Mouse (Mus musculus) inflammation-experienced regulatory T-cells, adult 6 months (primary cell): ENCODE results near the gene Caly. TPM values are rescaled to one million over a fixed set of nuclear protein-coding genes. Genes with fewer than 3 reads are reported as not detected.

Experiments used
- ATAC-seq: one replicate; pipeline ENCODE4 v1.8.0; 2017
- polyA plus RNA-seq, 3 experiments: library from polyadenylated mRNA; unstranded; fragments of 100-300 nt; shearing (Covaris generic); gene quantifications; one replicate each; pipeline ENCODE4 v1.2.1; 2017

Gene Caly
- polyA plus RNA-seq, 3 experiments from 2014 or later: not detected

DNA sequence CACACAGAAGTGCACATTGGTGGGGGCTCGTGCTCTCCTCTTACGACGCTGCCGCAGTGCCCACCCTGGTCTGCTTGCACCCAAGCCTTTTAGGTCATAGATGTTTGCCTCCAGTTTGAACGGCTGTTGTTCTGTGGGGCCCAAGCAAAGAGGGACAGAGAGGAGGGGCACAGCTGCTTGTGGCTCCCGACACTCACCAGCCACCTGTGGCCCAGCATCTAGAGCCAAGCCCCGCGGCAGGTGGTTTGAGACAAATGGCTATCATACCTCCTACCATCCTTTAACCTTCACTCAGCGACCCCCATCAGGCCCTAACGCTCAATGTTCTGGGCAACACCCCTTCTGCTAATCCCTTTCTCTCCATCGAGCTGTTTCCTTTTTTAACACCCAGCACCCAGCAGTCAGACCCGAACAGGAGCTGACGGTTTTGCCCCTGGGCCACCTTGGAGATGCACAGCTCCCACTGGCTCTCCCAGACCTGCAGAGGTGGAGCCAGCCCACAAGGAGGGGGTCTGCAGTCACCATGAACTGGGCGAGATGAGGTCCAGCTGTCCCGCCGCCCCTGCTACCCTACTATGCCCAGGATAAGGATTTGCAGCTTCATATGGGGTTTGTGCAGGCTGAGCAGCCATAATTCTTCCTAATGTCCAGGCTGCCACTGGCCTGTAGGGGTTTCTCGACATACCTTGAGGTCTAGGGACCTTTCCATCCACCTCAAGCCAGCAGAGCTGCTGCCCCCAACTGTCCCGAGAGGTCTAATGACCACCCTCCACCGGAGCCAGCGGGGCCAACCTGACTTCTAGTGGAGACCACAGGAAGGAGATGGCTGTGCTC lies 723 bp downstream of the Caly start:
- no peak for ATAC-seq

DNA sequence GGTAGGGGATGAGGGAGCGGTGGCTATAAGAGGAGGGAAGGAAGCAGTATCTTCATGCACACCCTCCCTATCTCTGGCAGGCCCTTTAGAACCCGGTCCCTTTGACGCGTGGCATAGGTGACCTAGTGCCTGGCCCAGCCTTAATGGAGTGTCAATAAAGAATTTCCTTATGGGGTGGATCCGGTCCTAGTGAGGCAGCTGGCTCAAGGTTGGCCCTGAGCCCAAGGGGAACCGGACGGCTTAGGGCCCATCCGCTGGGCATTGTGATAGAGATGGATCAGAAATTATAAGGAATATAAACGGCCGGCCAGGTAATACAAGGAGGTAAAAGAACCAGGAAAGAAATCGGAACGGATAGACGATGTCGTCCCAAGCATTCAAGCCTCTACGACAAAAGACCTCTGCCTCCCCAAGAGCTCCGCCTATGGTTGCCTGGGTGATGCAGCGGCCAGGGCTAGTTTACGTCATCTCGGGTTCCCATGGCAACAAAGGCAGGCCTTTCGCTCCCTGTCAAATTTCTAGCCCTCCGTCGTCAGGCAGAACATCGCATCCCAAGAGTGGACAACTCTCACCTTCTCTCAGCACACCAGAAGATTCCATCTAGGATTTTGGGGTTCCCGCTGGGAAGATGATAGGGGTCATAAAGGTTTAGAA lies 1.7 kb downstream of the Caly start:
- peak; percentile 52 for ATAC-seq

DNA sequence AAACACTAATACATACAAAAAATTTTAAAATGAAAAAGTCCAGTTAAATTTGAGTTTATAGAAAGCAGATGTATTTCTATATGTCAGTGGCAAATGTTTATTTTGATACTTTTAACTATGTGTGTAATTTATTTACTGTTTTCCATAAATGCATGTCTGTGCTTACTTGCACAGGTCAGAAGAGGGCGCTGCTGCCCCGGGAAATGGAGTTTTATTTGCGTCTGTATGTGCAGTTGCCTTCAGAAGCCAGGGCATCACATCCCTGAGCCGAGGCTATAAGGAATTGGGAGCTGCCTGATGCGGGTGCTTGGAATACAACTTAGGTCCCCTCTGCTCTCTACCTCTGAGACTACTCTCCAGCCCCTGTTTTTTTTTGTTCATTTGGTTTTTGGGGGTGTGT lies 3.6 kb downstream of the Caly start:
- ATAC-seq: no peak

DNA sequence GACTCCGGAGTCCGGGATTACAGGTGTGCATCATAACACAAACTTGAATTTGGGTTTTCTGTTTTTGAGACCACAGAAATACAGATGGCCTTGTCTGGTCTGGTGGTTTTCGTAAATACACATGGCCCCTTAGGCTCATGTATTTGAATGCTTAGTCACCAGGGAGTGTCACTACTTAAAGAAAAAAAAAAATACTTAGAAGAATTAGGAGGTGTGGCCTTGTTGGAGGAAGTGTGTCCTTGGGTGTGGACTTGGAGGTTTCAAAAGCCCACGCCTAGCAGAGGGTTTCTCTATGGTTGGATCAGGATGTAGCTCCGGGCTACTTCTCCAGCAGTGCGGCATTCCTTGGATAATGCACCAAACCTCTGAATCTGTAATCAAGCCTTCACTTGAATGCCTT lies 4.7 kb downstream of the Caly start:
- no peak for ATAC-seq

DNA sequence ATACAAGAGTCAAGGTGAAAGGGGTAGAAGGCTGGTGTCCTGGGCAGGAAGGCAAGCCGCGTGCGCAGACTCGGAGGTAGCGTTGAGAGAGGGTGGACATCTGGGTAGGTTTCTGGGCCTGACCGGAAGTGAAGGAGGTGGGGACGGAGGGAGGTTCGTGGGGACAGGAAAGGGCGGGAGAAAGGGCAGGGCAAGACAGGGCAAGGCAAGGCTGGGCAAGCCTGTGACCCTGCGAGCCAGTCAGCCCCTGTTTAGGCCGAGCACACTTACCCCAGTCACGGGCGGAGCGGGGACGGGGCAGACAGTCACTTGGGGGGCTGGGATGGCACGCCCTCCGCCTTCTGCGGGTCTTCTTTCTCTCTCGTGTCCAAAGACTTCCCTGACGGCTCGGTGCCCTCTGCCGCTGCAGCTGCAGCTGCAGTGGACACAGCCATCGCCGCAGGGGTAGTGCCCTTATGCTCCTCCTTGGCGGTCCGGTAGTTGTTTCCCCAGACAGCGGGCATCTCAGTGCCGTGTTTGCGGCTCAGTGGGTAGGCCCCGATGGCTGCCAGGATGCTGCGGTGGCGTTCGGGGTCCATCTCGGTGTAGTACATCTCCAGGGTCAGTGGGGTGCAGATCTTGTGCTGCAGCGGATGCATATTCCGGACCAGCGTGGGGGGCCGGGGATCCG lies 12.2 kb downstream of the Caly start:
- no peak for ATAC-seq

DNA sequence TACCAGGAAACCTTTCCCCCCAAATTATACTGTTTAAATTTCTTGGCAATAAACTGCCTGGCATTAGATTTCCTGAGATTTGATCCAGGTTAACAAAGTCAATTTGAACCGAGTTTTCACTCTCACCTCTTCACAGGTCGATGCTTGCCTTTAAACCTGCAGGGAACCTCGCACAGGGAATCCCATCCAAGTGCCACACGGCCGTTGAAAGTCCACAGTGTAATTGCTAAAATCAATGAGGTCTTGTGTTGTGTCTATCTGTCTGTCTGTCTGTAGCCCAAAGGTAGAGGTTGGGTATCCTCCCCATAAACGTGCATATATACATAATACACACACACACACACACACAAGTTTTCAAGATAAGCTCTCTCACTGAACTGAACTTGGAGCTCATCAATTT lies 15.0 kb downstream of the Caly start:
- no peak for ATAC-seq

DNA sequence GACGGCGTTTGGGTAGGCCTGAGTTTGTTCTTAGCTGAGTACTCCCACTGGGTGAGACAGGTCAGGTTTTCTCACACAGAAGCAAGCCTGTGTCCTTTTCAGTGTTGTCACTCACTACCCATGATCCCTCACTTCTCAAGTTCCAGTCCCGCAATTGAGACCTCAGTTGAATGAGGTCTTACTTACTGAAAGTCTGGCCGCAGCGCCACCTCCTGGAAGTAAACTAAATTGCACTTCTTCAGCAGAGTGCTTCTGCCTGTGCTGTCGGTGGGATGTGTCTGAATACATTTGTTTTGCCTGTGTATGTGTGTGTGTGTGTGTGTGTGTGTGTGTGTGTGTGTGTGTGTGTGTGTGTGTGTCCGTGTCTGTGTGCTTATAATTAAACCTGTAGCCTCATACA lies 19.3 kb downstream of the Caly start:
- peak; percentile 68 for ATAC-seq

DNA sequence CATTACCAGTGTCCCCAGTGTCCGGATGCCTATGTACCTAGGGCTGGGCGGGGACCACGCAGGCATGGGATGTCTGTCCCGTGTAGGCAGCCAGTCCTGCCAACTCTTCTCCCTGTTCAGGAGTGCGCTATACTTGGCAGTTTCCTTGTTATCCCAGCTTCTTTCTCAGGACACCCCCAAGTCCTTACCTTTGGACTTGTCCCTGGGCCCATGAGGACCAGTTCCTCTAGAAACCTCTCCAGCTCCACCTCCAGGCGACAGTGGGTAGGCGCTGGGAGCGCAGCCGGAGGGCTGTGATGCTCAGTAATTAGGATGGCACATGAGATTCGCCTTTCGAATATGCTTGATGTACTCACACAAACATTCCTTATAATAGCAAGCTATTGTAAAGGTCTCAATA lies 20.0 kb downstream of the Caly start:
- no peak for ATAC-seq

DNA sequence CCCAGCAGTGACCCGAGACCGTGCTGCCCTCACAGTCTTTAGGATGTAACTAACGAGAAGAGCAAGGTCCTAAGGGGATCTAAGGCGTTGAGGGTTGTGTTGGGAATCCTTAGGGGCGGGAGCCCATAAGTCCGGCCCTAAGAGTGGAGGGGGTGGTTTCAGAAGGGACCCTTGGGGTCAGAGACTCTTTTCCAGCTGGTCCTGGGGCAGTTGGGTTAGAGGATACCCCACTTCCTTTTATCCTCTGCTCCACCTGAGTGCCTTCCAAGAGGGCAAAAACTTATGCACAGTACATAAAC lies 20.6 kb downstream of the Caly start:
- no peak for ATAC-seq

DNA sequence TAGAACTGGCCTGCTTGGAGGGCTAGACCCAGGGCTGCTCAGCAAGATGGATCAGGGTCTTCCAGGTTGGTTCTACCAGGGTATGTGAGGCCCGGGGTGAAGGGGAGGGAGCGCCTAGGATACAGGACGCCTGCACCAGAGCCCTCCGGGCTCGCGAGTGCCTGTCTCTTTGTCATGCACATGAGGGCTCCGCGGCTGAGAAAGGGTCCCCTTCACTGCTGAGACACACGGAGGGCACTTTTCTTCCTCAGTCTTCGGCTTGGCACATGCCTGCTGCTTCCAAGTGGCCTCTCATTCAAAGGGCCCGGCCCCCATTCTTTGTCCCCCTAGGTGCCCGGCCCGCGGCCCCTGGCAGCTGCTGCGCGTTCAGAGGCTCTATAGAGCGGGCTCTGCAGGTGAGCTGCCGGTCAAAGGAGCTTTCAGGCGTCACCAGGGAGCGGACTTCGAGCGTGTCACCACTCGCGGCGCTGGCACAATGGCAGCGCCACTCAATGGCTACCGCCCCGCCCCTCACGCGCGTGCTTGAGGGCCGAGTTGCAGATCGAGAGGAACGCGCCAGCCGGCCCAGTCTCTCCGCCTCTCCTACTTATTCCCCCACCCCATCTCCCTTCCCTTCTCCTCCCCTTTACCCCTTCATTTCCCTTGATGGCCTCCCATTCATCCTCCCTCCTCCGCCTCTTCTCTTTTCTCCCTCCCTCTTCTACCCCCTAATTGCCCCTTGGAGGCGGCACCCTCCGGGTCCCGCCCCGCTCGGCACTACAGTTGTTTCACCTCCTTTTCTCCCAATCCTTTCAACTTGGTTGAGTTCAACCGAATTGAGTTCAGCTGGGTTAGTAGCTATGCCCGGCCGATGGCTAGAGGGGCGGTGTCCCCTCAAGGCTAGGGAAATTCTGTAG lies 21.2 kb downstream of the Caly start:
- no peak for ATAC-seq

DNA sequence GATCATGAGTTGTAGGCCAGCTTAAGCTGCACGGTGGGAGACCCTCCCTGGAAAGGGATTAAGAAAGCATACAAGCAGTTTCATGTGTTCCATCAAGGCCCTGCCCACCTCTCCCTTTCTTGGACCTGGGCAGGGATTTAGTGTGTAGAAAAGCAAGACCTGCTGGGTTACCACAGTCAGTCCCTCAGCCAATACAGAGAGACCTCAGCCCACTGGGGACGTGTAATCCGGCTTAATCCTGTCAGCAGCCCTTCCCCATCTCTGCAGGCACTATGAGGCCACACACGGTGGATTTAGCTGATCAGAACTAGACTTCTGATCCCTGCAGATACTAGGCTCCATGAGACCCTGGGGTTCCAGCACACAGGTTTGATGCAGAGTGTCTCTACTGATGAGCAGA lies 22.7 kb downstream of the Caly start:
- no peak for ATAC-seq

DNA sequence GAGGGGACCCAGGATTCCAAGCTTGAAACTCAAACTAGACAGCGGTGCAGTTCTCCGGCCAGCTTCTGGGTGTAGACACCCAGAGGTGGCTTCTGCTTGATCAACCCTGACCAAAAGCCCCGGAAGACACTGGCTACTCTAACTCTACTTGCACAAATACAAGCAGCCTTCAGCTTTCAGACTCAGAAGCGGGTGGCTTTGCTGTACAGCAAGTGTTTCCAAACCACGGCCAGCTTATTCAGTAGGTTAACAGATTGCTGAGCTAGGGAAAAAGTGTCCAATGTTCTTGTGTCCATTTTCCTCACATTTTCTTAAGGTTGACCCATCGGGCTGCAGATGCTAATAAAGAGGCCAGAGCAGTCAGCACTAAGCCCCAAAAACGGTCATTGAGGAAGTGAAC lies 23.8 kb downstream of the Caly start:
- ATAC-seq: no peak

DNA sequence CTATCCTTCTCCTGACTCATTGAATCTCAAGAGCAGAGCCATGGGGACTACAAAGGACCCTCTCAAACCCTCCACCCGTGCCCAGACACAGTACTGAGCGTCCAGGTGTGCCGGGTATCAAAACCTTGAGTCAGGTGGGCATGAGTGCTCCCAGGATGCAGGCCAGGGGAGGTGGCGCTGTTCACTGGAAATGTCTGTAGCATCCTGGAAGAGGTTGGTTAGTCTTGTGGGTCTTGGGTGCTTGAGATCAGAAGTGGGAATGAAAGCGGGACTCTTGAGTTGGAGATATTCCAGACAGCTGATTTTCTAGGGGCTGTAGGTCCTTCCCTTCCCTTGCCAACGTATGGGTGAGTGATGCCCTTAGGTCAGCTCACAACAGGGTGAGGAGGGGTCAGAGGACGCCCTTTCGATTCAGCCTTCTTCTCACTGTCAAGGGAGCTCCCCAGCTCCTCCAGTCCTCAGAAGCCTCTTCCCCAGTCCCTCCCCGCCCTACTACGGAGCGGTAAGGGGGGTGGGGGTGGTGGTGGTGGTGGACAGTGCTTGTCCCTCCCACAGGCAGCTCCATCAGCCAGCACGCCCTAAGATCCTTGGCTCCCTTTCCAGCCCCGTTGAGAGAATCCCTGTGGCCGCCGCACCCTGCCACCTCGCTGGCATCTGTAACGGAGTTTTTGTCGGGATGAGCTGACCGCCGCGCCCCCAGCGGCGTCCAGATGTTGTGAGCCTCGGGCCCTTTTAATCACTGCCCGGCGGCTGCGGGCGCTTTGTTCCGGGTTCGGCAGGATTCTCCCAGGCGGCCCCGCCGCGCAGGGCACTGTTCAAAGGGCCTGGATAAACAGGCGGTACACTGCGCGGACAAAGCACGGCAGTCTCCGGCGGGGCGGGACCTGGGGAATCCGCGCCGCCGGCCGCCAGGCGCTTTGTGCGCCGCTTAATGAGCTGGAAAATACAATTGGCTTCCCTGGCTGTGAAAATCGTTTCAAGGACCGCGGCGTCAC lies 24.6 kb downstream of the Caly start:
- ATAC-seq: no peak

DNA sequence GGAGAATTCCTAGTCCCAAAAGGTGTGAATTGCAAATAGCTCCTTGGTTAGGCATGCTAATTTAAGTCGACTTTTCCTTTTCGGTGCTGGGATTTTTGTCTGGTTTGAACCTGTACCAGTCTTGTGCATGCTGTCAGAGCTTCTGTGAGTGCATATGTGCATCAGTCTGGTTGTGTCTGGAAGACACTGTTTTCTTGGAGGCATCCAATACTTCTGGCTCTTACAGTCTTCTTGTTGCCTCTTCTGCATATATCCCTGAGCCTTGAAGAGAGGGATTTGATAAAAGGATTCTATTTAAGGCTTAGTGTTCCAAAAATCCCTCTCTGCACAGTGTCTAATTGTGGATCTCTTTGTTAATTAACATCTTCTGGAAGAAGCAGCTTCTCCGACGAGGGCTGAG lies 28.2 kb downstream of the Caly start:
- ATAC-seq: no peak

DNA sequence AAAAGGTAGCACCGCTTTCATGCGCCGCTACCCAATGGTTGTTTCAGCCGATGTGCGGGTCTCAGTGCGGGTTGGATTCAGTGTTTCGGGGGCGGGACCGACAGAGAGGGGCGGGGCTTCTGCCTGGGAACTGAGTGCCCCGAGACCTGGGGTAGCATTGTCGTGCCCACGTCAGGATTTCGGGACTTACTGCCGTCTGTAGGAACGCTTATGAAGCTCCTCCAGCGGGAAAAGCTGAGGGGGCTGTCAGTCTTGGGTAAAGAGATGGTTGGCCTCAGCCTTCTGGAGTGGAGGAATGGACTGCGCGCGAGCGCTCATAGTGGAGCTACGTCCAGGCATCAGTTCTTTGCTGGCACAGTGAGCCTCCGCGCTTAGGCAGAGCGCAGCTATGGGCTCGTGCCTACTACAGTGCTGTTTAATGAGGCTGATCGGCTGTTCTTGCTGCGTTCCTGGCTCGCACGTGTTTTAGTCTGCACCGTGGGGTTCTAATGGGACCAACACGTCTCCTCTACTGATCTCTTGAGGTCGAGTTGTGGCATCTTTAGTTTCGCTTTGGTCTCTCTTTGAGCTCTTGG lies 33.1 kb downstream of the Caly start:
- peak; percentile 25 for ATAC-seq

DNA sequence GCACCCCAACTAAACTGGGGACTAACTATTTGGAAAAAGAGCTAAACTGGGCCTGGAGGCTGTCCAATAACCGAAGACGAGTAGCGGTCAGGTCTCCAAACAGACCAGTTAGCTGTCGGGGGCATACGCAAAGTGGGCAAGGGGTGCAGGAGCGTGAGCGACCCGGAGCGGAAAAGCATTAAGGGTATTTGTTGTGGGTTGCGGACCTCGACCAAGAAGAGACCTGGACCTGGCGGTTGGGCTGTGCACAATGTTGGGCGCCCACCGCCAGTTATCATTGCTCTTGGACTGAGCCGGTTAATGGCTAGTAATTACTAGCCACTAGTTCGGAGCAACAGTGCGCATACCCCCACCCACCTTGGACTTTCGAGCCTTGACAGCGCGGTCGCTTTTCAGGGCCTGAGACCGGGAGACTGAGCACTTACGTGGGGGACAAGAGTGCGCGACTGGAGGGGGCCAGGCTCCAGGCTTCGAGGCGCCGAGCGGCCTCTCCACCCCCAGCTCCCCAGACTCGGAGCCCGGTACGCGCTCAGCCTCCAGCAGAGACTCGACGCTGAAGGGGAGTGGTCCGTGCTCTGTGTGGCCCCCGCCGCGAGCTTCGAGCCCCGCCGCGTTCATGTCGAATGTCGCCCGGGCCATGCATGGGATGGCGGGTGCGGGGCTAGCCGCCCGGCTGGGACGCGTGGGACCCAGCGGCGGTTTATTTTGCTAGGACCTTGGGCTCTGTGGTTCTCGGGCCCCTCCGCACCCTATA lies 33.8 kb downstream of the Caly start, which contains the start of gene Msx3:
Msx3 (minus strand) TSS at position 729 of the 754 bp plus-strand sequence.
- no peak for ATAC-seq

DNA sequence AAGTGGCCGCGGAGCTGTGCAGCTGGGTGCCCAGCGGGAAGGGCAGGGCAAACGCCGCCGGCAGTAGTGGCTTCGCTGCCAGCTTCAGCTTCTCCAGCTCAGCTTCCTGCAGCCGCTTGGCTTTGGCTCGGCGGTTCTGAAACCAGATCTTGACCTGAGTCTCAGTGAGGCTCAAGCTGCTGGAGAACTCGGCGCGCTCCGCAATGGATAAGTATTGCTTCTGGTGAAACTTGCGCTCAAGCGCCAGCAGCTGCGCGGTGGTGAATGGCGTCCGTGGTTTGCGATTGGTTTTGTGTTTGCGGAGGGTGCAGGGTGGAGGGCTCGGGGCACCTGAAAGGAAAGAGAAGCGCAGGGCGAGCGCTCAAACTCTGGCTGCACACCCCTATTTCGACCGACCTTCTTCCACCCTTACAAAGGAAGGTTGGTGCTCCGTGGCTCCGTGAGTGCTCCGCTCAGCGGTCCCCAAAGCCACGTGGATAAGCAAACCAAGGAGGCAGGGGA lies 34.5 kb downstream of the Caly start:
- no peak for ATAC-seq

DNA sequence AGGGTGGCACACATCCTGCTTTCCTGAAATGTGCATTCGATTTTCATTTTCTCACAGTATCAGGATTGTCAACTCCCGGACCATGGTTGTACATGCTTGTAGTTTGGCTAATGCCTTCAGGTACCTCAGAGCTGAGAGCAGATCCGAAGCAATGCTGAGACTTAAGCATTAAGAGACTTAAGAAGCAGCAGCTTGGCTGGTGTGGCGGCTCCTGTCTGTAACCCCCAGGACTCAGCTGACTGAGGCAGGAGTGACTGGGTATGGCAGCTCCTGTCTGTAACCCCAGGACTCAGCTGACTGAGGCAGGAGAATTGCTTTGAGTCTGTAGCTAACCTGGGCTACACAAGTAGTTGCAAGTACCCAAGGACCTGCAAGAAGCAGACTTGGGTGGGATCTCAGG lies 36.8 kb downstream of the Caly start:
- no peak for ATAC-seq

DNA sequence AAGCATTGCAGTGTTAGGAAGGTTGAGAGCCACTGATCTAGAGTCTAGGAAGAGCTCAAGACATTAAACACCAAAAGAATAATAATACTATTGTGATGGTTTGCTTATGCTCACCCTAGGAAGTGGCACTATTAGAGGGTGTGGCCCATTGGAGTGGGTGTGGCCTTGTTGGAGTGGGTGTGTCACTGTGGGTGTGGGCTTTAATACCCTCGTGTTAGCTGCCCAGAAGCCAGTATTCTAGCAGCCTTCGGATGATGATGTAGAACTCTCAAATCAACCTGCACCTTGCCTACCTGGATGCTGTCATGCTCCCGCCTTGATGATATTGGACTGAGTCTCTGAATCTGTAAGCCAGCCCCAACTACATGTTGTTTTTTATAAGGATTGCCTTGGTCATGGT lies 39.6 kb downstream of the Caly start:
- ATAC-seq: no peak

DNA sequence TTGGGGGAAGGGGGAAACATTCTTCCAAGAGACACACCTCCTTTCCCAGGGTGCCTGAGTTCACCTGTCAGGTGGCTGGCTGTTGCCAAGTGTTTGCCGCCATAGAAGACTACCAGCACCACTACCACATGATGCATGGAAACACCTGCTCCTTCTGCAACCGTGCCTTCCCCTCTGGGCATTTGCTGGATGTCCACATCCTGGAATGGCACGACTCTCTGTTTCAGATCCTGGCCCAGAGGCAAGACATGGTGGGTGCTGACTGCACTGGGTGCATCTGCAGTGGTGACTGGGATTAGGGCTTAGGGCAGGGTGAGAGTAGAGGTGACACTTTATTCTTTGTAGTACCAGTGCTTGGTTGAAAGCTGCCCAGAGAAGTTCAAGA lies 45.2 kb downstream of the Caly start:
- ATAC-seq: no peak
